Mouse (Mus musculus) neutrophil, adult 5-6 weeks (primary cell): Measurements from ENCODE around the gene Lysmd1. TPM values are rescaled to one million over a fixed set of nuclear protein-coding genes. Genes with fewer than 3 reads are reported as not detected.

ENCODE experiments used
- ATAC-seq: fragments of 151-379, 151-347 bp; 2 replicates; pipeline ENCODE4 v1.8.0; 2017; ENCODE audit warnings: mild to moderate bottlenecking, moderate TSS enrichment; ENCODE audit not compliant: insufficient number of reproducible peaks, poor library complexity, low FRiP score, severe bottlenecking; ENCODE audit errors: extremely low read depth
- total RNA-seq: library from RNA; stranded (forward); fragments of 200-1000 nt; gene quantifications from 2 replicates; pipeline ENCODE4 v1.2.3, GENCODE M21; 2017

The Lysmd1 gene
- total RNA-seq, 1 experiment from 2014 or later, result 12.3 TPM

DNA sequence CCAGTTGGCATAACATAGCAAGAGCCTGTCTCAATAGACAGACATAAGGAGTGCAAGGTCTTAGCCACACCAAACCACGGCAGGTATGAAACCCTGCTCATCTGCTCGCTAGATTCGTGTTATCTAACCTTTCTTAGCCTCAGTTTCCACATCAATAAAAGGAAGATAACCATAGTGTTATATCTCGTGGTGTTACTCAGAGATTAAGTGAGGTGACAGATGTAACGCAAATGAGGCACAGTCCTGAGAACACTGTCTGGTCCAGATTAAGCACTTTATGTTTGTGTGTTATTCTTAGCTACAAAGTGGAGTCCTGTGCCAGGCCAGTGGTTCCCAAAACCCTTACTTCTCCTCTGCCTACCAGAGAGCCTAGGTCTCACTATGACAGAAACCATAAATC, 31.0 kb downstream of the Lysmd1 start:
- ATAC-seq, result no peak

- no peak for ATAC-seq
Measured at GRCm38 (mm10) chr3:95169996-95170395, 36.1 kb downstream of the Lysmd1 start.

- no peak for ATAC-seq
Measured at GRCm38 (mm10) chr3:95171105-95171504, 37.2 kb downstream of the Lysmd1 start.

GRCm38 (mm10) chr3:95172526-95173255, 38.8 kb downstream of the Lysmd1 start:
- ATAC-seq, result no peak

- ATAC-seq, result no peak
Measured at GRCm38 (mm10) chr3:95173256-95173949, 39.5 kb downstream of the Lysmd1 start.

DNA sequence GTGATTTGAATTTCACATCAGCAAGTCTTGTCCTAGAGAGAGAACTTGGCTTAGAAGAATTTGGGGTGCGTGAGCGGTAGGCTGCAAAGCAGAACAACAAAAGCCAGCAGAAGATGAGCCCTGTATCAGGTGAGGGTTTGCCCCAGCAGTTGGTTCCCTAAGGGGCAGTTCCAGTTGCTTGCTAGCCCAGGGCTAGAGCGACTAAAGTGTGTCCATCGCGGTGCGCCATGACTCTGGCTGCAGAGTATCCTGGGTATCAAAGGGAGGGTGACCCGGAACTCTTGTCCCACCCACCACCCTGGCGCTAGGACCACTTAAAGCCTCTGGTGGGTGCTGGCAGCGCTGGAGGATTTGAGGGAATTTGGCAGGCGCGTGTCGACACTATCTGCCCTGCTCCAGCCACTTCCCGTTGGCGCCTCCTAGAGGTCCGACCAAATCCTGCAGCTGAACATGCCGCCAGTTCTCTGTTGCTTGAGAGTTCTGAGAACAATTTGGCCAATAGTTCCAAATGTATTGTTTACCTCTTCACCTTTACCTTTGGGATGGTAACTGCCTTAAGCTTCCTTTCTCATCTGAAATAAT, 40.2 kb downstream of the Lysmd1 start:
- ATAC-seq, result peak; percentile 78

- no peak for ATAC-seq
Measured at GRCm38 (mm10) chr3:95176500-95176899, 42.6 kb downstream of the Lysmd1 start.

GRCm38 (mm10) chr3:95177583-95177982, 43.7 kb downstream of the Lysmd1 start:
- ATAC-seq, result no peak

DNA sequence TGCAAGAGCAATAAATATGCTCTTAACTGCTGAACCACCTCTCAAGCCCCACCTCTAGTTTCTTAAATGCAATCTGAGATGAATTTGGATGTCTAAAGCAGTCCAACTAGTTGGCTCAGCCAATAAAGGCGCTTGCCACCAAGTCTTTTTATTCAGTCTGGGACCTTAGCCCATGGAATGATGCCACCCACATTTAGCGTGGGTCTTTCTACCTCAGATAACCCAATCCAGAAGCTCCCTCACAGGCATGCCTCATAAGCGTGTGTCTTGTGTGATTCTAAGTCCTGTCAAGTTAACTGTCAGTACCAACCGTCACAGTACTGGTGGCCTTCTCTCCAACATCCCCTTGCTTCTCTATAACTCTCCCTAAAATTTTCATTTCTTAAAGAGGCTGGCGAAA, 45.1 kb downstream of the Lysmd1 start:
- no peak for ATAC-seq

DNA sequence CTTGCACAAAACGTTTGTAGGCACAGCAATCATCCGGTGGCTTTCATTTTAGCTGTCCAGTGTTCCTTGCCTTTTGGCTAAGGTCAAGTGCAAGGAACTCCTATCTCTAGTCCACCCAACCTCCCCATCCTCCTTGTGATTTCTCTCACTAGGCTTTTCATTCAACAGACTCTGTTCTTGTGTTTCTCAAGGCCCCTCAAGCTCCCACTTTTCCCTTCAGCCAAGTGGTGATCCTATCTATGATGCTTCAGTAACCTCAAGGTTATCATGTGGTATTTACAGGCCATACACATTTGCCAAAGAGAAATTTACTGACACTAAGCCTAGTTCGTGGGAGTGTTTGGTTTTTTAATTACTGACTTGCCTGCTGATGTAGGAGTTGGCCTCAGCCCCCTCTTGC, 46.0 kb downstream of the Lysmd1 start:
- no peak for ATAC-seq

GRCm38 (mm10) chr3:95181841-95182240, 48.0 kb downstream of the Lysmd1 start:
- no peak for ATAC-seq

- no peak for ATAC-seq
Measured at GRCm38 (mm10) chr3:95184796-95185577, 51.1 kb downstream of the Lysmd1 start.

DNA sequence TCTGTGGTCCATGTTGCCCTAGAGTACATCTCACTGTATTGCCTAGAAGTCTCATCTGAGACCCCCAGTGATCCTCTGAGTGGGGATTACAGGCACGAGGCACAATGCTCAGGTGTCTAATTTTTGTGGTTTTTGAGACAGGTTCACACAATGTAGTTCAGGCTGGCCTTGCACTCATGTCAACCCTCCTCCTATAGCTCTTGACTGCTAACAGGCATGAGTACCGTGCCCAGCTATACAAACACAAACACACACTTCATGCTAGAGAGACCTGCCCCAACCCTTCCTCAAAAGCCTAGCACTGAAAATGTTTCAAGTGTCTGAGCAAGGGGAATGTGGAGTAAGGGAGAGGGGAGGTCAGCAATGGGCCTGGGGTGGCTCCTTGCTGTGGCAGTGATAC, 52.2 kb downstream of the Lysmd1 start:
- no peak for ATAC-seq

GRCm38 (mm10) chr3:95186888-95187287, 53.0 kb downstream of the Lysmd1 start:
- ATAC-seq, result no peak

Other genes starting within 250 kb of the Lysmd1 start
- gene Psmb4, start 247.1 kb upstream of the Lysmd1 start, total RNA-seq, result 98.0 and 111 TPM in 2 replicates
- gene Selenbp1, start 201.0 kb upstream of the Lysmd1 start, total RNA-seq, result 1.4 and 1.7 TPM in 2 replicates
- 38.9 and 44.0 TPM in 2 replicates for gene Rfx5, start 180.0 kb upstream of the Lysmd1 start, total RNA-seq
- gene Pi4kb, start 159.4 kb upstream of the Lysmd1 start, total RNA-seq, result 40.3 and 42.2 TPM in 2 replicates
- gene Zfp687, start 118.6 kb upstream of the Lysmd1 start, total RNA-seq, result 22.7 and 34.4 TPM in 2 replicates
- gene Psmd4, start 91.5 kb upstream of the Lysmd1 start, total RNA-seq, result 163 and 195 TPM in 2 replicates
- gene Pip5k1a, start 27.2 kb upstream of the Lysmd1 start, total RNA-seq, result 26.8 and 30.8 TPM in 2 replicates
- gene Vps72, start 23.1 kb upstream of the Lysmd1 start, total RNA-seq, result 63.9 and 79.4 TPM in 2 replicates
- gene Tmod4, start 9.6 kb upstream of the Lysmd1 start, total RNA-seq, result 0.49 and 1.7 TPM in 2 replicates
- gene Scnm1, start 77 bp upstream of the Lysmd1 start, total RNA-seq, result 111 and 146 TPM in 2 replicates
- gene Tnfaip8l2, start 8.3 kb downstream of the Lysmd1 start, total RNA-seq, result 120 and 124 TPM in 2 replicates
- 0.49 TPM in 1 of 2 replicates, not detected in the other for gene Sema6c, start 26.4 kb downstream of the Lysmd1 start, total RNA-seq
- gene Gabpb2, start 83.8 kb downstream of the Lysmd1 start, total RNA-seq, result 120 and 122 TPM in 2 replicates
- gene Cdc42se1, start 94.6 kb downstream of the Lysmd1 start, total RNA-seq, result 303 and 323 TPM in 2 replicates
- 14.1 and 16.3 TPM in 2 replicates for gene Mllt11, start 98.1 kb downstream of the Lysmd1 start, total RNA-seq
- not detected in 2 replicates for gene Gm128, start 107.5 kb downstream of the Lysmd1 start, total RNA-seq
- not detected in 2 replicates for gene Bnipl, start 117.1 kb downstream of the Lysmd1 start, total RNA-seq
- 107 and 116 TPM in 2 replicates for gene Mindy1, start 147.3 kb downstream of the Lysmd1 start, total RNA-seq
- gene Prune1, start 148.0 kb downstream of the Lysmd1 start, total RNA-seq, result 12.0 and 13.3 TPM in 2 replicates
- gene Anxa9, start 173.1 kb downstream of the Lysmd1 start, total RNA-seq, result 1.5 and 2.3 TPM in 2 replicates
- gene Cers2, start 180.7 kb downstream of the Lysmd1 start, total RNA-seq, result 162 and 168 TPM in 2 replicates
- 30.6 and 39.3 TPM in 2 replicates for gene Setdb1, start 223.1 kb downstream of the Lysmd1 start, total RNA-seq